Mouse (Mus musculus) lung, embryonic 14.5 days (tissue): ENCODE results near the gene Cpa2. TPM values are rescaled to one million over a fixed set of nuclear protein-coding genes. Genes with fewer than 3 reads are reported as not detected.

Source experiments
- ATAC-seq: fragments of 200-750 bp; cut with Nextera tagmentation; 2 replicates; pipeline ENCODE4 v1.8.0; 2017; ENCODE audit warnings: mild to moderate bottlenecking, moderate TSS enrichment, moderate library complexity; ENCODE audit not compliant: insufficient read depth
- DNase-seq: peaks from one replicate; pipeline ENCODE4 v3.0.0-alpha.2; 2015
- H3K27ac ChIP-seq: fragments of 300-500 bp; sonication (generic); 2 replicates; pipeline ENCODE4 v1.5.1; 2014; ENCODE audit warnings: low read depth, mild to moderate bottlenecking, moderate library complexity
- H3K27me3 ChIP-seq: fragments of 300-500 bp; sonication (generic); 2 replicates; pipeline ENCODE4 v1.6.1; 2014; ENCODE audit warnings: low read length, control low read depth; ENCODE audit not compliant: insufficient read depth
- H3K36me3 ChIP-seq: fragments of 300-500 bp; sonication (generic); 2 replicates; pipeline ENCODE4 v1.6.1; 2014; ENCODE audit warnings: control low read depth; ENCODE audit not compliant: insufficient read depth
- H3K4me1 ChIP-seq: fragments of 300-500 bp; sonication (generic); 2 replicates; pipeline ENCODE4 v1.6.1; 2014; ENCODE audit warnings: antibody characterized with exemption, control low read depth; ENCODE audit not compliant: insufficient read depth
- H3K4me2 ChIP-seq: fragments of 300-500 bp; sonication (generic); 2 replicates; pipeline ENCODE4 v1.6.1; 2014; ENCODE audit warnings: mild to moderate bottlenecking
- H3K4me3 ChIP-seq: fragments of 300-500 bp; sonication (generic); 2 replicates; pipeline ENCODE4 v1.5.1; 2014; ENCODE audit warnings: low read depth, low read length
- H3K9ac ChIP-seq: fragments of 300-500 bp; sonication (generic); 2 replicates; pipeline ENCODE4 v1.6.1; 2014
- H3K9me3 ChIP-seq: fragments of 300-500 bp; sonication (generic); 2 replicates; pipeline ENCODE4 v1.6.1; 2016; ENCODE audit warnings: low read depth, low read length, control low read depth
- CTCF ChIP-seq: IDR thresholded peaks from 2 replicates; pipeline ENCODE4 v1.5.1; 2016; ENCODE audit warnings: antibody characterized with exemption, low read depth
- whole genome bisulfite sequencing: fragments of 180-500 bp; shearing (Covaris S2); extraction: QIAGEN DNeasy Blood & Tissue Kit; methylation state at CpG from one replicate; pipeline ENCODE4 v1.1.7; 2014; 5-methylcytosine and 5-hydroxymethylcytosine counted together
- polyA plus RNA-seq: library from polyadenylated mRNA; unstranded; fragments of >200 nt; fragmentation: Nextera tagmentation; extraction: Ambion mirVana; gene quantifications from 2 replicates; pipeline ENCODE4 v1.2.1, GENCODE M21; 2014

The Cpa2 gene
- polyA plus RNA-seq: 7.2 and 7.8 TPM in 2 replicates

DNA sequence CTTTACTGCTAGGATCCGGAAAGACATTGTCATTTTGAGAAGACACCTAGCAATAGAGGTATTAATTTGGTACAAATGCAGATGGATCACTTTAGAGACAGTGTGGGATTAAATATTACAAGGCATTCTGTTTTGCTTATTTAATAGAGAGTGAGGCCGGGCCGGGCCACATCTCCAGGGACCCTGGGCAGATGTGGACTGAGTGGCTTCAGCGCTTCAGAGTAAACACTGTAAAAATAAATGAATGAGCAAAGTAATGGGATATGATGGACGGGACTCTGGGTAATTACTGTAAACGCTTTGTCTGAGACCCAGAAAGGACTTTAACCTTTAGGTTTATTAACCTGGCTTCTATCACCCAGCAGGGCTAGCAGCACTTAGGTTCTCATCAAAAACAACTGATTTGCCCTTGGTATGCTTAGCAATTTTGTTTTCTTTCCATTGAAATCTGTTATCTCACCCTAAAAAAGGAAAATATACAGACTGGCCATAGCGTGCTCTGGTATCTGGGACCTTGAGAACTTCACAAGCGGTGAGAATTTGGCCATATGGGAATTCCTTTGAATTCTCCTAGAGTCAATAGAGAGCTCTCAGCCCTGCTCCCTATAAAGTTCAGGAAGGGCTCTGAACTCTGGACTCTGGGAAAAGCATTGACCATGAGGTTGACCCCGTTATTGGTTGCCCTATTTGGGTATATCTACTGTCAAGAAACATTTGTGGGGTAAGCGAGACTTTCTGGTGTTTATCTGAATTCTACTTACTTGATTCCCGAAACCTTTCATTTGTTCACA lies at the start of gene Cpa2:
Gene Cpa2 (plus strand): TSS at position 574 of the 791 bp plus-strand sequence.
- Histone ChIP-seq H3K9ac (no peak within 1 kb of the TSS), H3K27ac (no peak within 1 kb of the TSS), H3K9me3 (no peaks in the 10 kb centered on the region), H3K4me1 (peaks cover 20% of the 10 kb centered on the region), H3K4me3 (no peak within 1 kb of the TSS), H3K4me2 (no peak within 1 kb of the TSS), H3K27me3 (no peaks in the 10 kb centered on the region), H3K36me3 (no peaks in the 10 kb centered on the region)
- TF ChIP-seq CTCF: no peak
- no peak for DNase-seq
- no peak for ATAC-seq
- WGBS: 51% methylated on average over 11 of the region's 11 CpGs

DNA sequence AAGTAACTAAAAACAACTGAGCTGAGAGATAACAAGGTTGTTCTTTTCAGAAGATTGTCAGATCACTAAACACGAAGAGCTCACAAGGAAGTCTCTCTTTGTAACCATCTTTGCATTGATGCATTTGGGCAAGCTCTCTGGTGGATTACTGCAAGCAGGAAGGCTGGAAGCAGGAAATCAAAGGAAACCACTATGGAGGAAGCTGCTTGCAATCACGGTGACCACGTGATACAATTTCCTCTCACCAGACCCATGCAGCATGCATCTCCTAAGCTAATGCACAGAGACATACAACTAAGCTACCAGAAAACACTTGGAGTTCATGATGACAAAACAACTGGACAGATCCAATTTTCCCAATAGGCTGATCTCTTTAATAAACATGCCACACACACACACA lies 42.3 kb upstream of the Cpa2 start:
- H3K4me3 ChIP-seq: no peak overlapping the region
- 79% methylated on average over 3 of the region's 3 CpGs for WGBS
- no peak for DNase-seq
- H3K9me3 ChIP-seq: no peaks in the 10 kb centered on the region
- no peak for TF ChIP-seq CTCF
- no peak overlapping the region for H3K4me2 ChIP-seq
- H3K9ac ChIP-seq: no peak overlapping the region
- no peaks in the 10 kb centered on the region for H3K27me3 ChIP-seq
- no peak for ATAC-seq
- H3K36me3 ChIP-seq: peaks cover 64% of the 10 kb centered on the region
- no peaks in the 10 kb centered on the region for H3K4me1 ChIP-seq
- no peak overlapping the region for H3K27ac ChIP-seq

DNA sequence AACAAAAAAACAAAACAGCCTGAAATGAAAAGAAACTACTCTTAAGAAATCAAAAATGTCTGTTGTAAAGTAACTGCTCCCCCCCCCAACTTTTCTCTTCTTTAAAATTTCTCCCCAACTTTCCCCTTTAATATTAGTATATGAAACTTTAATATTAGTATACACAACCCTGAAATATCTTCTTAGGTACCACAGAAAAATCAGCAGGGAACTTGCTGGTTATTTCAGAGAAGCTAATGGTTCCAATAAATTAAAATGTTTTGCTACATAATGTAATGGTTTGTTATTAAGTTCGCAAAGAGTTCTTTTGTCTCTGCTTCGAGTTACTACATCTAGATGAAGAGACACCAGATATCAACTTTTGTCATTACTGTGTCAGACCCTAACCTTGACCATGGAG lies 32.6 kb upstream of the Cpa2 start:
- H3K4me1 ChIP-seq: peaks cover 7% of the 10 kb centered on the region
- peaks cover 26% of the 10 kb centered on the region for H3K36me3 ChIP-seq
- no peak for ATAC-seq
- H3K27ac ChIP-seq: peak overlapping the region; percentile 97
- peak overlapping the region; percentile 70 for H3K9ac ChIP-seq
- no peak for DNase-seq
- no peak for TF ChIP-seq CTCF
- H3K27me3 ChIP-seq: no peaks in the 10 kb centered on the region
- no peaks in the 10 kb centered on the region for H3K9me3 ChIP-seq
- peak overlapping the region; percentile 76 for H3K4me2 ChIP-seq
- peak overlapping the region; percentile 51 for H3K4me3 ChIP-seq
- WGBS: 7% methylated on average over 2 of the region's 2 CpGs

DNA sequence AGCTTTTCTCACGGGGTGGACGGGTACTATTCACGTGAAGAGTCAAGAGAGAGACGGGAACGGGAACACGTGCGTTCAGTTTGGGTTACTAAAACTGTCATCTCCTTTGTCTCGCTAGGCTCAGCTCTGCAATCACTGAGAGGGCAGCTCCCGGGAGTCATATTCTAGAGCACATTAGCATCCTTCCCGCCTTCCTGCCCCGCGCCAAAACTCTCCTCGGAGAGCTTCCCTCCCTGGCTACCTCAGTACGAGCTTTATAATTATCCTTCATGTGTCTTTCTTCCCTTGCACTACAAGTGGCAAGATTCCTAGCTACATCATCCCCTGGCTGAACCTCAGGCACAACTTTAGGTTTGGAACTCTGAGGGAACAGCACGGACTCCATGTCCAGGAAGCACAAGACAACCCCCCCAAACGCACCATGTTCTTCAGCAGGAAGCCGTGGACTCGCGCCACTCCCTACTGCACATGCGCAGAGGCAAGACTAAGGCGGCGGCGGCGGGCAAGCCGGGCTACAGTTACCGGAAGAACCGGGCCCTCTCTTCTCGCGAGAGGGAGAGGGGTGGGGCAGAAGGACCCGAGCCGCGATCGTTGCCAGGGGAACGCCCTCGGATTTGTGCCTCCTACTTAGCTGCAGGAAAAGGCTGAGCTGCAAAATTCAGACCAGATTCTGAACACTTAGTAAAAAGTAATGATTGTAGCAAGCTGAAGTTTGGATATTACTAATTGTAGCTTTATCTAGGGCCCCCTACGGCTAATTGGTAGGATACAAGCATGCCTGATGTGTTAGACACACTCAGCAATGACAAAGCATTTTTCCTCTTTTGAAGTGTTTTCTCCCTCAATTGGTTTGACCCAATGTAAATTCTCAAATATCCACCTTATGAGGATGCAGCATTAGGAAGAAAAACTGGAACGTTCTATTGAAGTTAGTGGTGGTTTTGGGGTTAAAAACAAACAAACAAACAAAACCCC lies 31.8 kb upstream of the Cpa2 start, which contains the start of the genes Tmem209 and Ssmem1:
Gene Tmem209 (minus strand): TSS at position 519 of the 975 bp plus-strand sequence.
Gene Ssmem1 (plus strand): TSS at position 585 of the 975 bp plus-strand sequence.
- Histone ChIP-seq H3K4me1 (peaks cover 12% of the 10 kb centered on the region), H3K27me3 (no peaks in the 10 kb centered on the region), H3K9me3 (no peaks in the 10 kb centered on the region), H3K36me3 (peaks cover 21% of the 10 kb centered on the region), H3K4me3 (peak within 1 kb of the TSS; percentile 51), H3K27ac (peak within 1 kb of the TSS; percentile 97), H3K4me2 (peak within 1 kb of the TSS; percentile 76), H3K9ac (peak within 1 kb of the TSS; percentile 70)
- WGBS: under 1% methylated on average over 37 of the region's 37 CpGs
- DNase-seq: peak; percentile 100
- ATAC-seq: peak; percentile 98
- TF ChIP-seq CTCF: no peak

DNA sequence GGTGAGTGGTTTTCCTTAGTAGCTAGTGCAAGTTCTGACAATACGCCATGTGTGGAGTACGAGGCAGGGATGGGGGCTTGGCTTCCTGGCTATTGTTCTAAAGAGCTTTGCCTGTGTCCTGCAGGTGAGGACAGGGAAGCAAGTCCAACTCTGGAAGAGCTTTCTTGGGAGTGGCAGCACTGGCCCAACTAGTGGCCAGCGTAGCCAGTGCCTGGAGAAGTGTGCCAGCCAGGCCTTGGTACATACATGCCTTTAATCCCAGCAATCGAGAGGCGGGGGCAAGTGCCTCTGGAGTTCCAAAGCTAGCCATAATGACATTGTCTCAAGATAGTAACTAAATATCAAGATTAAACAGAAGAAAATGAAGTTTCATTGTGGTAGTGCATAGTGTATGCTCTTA lies 31.1 kb upstream of the Cpa2 start:
- TF ChIP-seq CTCF: no peak
- Histone ChIP-seq H3K27me3 (no peaks in the 10 kb centered on the region), H3K9ac (0 out of 2 replicates have a peak overlapping the region, but pooled peaks have one; percentile 4), H3K4me2 (peak overlapping the region; percentile 76), H3K4me3 (no peak overlapping the region), H3K36me3 (peaks cover 15% of the 10 kb centered on the region), H3K4me1 (peaks cover 12% of the 10 kb centered on the region), H3K9me3 (no peaks in the 10 kb centered on the region), H3K27ac (peak overlapping the region; percentile 97)
- 69% methylated on average over 5 of the region's 5 CpGs for WGBS
- DNase-seq (no peak), ATAC-seq (no peak; the same call in 1 of the 2 replicates)

DNA sequence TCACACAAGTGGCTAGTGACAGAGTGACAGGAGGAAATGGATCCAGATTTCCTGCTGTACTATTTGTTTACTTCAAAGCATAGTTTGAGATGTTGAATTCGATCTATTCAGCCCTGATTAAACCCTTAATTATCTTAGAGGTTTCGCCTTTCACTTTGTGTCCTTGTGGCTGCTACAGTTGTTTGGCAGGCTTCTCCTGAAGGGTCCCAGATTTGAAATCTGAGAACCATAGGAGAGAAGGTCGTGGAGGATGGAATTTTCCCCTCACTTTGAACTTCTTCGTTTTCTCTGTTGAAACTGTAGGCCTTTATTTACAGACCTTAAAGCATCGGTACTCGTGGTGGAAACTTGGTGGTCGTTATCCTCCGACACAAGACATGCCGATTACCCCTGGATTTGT lies 27.1 kb upstream of the Cpa2 start:
- Histone ChIP-seq H3K27me3 (no peaks in the 10 kb centered on the region), H3K4me3 (no peak overlapping the region), H3K9ac (no peak overlapping the region), H3K4me1 (peaks cover 12% of the 10 kb centered on the region), H3K4me2 (0 out of 2 replicates have a peak overlapping the region, but pooled peaks have one; percentile 0), H3K36me3 (no peaks in the 10 kb centered on the region), H3K9me3 (no peaks in the 10 kb centered on the region), H3K27ac (peak overlapping the region; percentile 81)
- no peak for TF ChIP-seq CTCF
- peak; percentile 51 for DNase-seq
- WGBS: 5% methylated on average over 9 of the region's 9 CpGs
- ATAC-seq: no peak
